Mouse (Mus musculus): ENCODE measurements around the gene Olfr996.
"Not testable (repeated sequence)": the region's sequence is repeated elsewhere in the genome, so short reads cannot be mapped to it uniquely, and the experiment has no call there.

Gene Olfr996

GRCm38 (mm10) chr2:85578915-85579314 lies at the start of gene Olfr996:
TSS of gene Olfr996 (plus strand) at chr2:85579215.
- in situ Hi-C loops (cut with MboI, MseI) = no loop called here

- in situ Hi-C loops (cut with MboI, MseI) = no loop called here
Observed at GRCm38 (mm10) chr2:85532082-85532778, 46.8 kb upstream of the Olfr996 start.

- in situ Hi-C loops (cut with MboI, MseI) = no loop called here
Observed at GRCm38 (mm10) chr2:85533934-85534333, 45.1 kb upstream of the Olfr996 start.

- in situ Hi-C loops (cut with MboI, MseI) = loop anchor here (5.0 kb wide), 1 partner anchor 102 kb away; no protein-coding TSS in a partner anchor
Observed at GRCm38 (mm10) chr2:85554806-85555205, 24.2 kb upstream of the Olfr996 start.

- in situ Hi-C loops (cut with MboI, MseI) = loop anchor here (5.0 kb wide), 1 partner anchor 438 kb away; no protein-coding TSS in a partner anchor
Observed at GRCm38 (mm10) chr2:85560226-85560625, 18.8 kb upstream of the Olfr996 start.

- in situ Hi-C loops (cut with MboI, MseI) = loop anchor here (5.0 kb wide), 1 partner anchor 439 kb away; no protein-coding TSS in a partner anchor
Observed at GRCm38 (mm10) chr2:85561187-85561586, 17.8 kb upstream of the Olfr996 start.

GRCm38 (mm10) chr2:85588648-85589047 lies 9.6 kb downstream of the Olfr996 start, which contains the start of gene Olfr998:
TSS of gene Olfr998 (plus strand) at chr2:85588948.
- in situ Hi-C loops (cut with MboI, MseI) = not testable (repeated sequence)

- in situ Hi-C loops (cut with MboI, MseI) = no loop called here
Observed at GRCm38 (mm10) chr2:85611803-85612202, 32.8 kb downstream of the Olfr996 start, which contains the start of gene Olfr1000. TSS of gene Olfr1000 (minus strand) at chr2:85611903.

Data from regulatory T cell (primary cell).